Mouse (Mus musculus) CD4-positive naive resting alpha-beta T cell, adult 57 days (primary cell): ENCODE measurements around the gene Slc35a5. TPM values are rescaled to one million over a fixed set of nuclear protein-coding genes. Genes with fewer than 3 reads are reported as not detected.

Source experiments
- total RNA-seq: library from RNA; stranded (reverse); gene quantifications from one replicate; pipeline ENCODE4 v1.2.4, GENCODE M21; 2023

The Slc35a5 gene
- 26.9 TPM for total RNA-seq

GRCm38 (mm10) chr16:45158522-45159388 lies at the start of gene Slc35a5, which contains the start of gene Atg3:
Slc35a5 (minus strand) TSS chr16:45158706.
Atg3 (plus strand) TSS chr16:45158785.

GRCm38 (mm10) chr16:45093137-45093731 lies 65.3 kb downstream of the Slc35a5 start, which contains the start of gene Ccdc80:
Ccdc80 (plus strand) TSS chr16:45093402.

Other genes starting within 250 kb of the Slc35a5 start
- gene Cd200r3, start 215.0 kb downstream of the Slc35a5 start, total RNA-seq = 3.0 TPM
- 1.7 TPM for gene Ccdc80, start 65.3 kb downstream of the Slc35a5 start, total RNA-seq
- gene Atg3, start 79 bp upstream of the Slc35a5 start, total RNA-seq = 51.1 TPM
- 74.6 TPM for gene Btla, start 65.6 kb upstream of the Slc35a5 start, total RNA-seq